Mouse (Mus musculus): Measurements from ENCODE around the gene Hkdc1.

DNA sequence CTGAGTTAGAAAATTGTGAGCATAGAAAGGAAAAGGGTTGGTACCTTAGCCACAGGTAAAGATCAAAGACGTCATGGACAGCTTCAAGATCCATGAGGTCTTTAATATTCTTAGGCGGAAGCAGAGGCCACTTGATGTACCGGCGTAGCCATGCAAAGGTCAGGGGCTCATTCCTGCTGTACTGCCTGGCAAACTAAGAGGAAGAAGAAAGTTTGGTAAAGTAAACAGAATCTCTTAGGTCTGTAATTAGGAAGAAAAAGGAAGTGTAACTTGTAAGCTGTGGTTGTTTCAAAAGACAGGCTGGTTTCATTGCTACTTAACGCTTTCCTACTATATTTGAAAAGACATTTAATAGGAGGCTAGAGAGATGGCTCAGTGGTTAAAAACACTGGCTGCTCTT, 8.1 kb upstream of the Hkdc1 start:
- TF ChIP-seq CTCF (conservative IDR thresholded peaks at IDR 0.05; ENCODE audit: low read length): no peak
- TF ChIP-seq NANOG (IDR thresholded peaks at IDR 0.05; ENCODE audit: borderline replicate concordance, low read length): no peak

Data from E14TG2a.4 (cell line).